Mouse (Mus musculus) retina, embryonic 14.5 days (tissue): Measurements from ENCODE around the gene Dnaaf5.
A peak's percentile ranks its signal among the peaks of the same experiment; 100 is the strongest.

Experiments used
- DNase-seq: peaks from one replicate; pipeline ENCODE4 v3.0.0-alpha.2; 2015; ENCODE audit warnings: low spot score

Dnaaf5 gene

DNA sequence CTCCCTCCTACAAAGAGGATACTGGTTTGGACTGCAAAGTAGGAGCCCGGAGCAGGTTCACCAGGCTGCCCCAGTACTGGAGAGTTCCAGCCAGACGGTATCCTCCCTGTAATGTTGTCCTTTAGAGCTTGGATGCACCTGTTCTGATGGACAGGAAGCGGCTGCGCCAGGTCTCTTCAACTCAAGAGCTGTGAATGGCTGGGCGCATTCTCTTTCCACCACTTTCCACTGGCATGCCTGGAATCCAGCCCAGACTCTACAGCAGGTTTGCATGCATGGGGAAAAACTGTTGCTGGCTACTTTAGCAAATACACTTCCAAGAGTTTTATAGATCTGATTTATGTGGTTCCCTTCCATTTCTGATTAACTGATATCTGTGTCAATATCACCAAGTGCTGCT lies 8.7 kb upstream of the Dnaaf5 start:
- DNase-seq = no peak

DNA sequence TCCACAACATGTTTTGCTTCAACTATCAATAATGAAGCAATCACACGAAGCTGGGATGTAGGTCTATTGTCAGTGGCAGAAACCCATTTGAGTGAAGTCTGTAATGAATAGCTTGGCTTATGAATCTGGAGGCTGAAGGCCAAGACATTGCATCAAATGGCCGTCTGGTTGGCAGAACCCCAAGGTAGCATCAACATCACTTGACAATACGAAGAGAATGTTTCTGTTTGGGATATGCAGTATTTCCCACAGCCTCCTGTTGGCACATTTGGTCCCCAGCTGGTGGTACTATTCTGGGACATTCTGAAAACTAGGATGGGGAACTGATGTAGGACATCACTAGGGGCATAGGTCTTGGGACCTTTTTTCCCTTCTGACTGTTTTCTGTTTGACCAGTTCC lies 6.1 kb upstream of the Dnaaf5 start:
- no peak for DNase-seq

DNA sequence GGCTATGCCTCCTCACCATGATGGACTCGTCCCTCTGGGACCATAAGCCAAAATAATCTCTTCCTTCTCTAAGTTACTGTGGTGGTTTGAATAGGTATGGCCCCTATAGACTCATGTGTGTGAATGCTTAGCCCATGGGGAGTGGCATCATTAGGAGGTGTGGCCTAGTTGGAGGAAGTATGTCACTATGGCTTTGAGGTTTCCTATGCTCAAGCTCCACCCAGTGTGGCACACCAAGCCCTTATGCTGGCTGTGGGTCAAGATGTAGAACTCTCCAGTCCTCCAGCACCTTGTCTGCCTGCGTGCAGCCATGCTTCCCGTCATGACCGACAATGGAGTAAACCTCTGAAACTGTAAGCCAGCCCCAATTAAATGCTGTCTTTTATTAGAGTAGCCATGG lies 4.3 kb upstream of the Dnaaf5 start:
- DNase-seq = no peak

DNA sequence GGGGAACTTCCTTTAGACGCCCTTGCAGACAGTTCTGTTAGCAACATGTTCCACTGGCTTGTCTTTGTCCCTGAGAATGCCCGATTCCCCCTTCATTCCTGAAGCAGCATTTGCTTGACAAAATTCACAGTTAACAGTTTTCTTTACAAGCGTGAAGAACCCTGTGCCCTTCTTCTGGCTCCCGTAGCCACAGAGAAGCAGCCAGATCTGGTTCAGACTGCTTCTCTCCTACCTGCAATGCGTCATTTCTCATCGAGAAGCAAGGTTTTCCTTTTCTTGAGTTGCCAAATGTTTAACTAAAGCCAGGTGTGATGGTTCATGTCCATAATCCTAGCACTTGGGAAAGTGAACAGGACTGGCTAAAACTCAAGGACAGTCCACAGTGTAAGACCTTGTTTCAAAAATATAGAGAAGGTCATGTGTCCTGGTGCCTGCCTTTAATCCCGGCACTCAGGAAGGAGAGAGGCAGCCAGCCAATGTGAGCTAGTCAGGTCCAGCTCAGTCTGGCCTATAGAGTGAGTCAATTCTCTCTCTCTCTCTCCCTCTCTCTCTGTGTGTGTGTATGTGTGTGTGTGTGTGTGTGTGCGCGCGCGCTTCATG lies 3.4 kb upstream of the Dnaaf5 start:
- no peak for DNase-seq

DNA sequence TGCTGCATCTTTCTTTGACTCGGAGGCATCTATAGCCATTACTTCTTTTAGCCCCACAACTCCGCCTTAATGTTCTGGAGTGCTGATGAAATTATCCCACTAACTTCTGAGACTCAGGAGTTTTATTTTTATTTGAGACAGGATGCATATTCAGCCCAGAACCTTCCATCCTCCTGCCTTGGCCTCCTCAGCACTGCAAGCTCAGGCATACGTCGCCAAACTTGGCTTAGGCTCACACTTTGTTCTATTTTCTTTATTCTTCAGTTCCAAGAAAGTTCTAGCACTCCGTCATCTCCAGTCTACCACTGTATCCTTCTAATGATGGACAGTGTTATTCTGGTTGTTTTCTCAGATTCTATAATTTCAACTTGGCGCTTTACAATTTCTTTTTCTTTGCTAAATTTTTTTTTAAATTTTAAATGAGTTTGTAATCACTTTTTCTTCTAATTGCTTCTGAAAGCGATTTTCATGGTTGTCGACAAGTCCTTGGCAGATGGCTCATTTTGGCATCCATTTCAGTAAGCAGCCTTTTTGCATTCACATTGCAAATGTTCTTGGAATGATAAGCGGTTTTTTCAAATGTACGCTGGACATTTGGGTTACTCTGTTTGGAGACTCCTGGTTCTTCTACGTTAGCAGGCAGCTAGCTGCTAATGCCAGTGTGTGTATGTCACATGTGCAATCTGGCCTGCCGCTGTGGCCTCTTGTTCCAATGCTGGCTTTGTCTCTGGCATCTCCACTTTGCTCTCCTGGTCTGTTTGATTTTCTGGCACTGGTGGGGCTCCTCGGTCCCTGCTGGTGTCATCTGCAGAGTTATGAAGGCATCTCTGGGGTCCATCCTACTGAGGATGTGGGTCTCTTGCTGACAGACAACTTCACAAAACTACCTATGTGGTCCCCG lies 2.6 kb upstream of the Dnaaf5 start:
- DNase-seq = no peak

DNA sequence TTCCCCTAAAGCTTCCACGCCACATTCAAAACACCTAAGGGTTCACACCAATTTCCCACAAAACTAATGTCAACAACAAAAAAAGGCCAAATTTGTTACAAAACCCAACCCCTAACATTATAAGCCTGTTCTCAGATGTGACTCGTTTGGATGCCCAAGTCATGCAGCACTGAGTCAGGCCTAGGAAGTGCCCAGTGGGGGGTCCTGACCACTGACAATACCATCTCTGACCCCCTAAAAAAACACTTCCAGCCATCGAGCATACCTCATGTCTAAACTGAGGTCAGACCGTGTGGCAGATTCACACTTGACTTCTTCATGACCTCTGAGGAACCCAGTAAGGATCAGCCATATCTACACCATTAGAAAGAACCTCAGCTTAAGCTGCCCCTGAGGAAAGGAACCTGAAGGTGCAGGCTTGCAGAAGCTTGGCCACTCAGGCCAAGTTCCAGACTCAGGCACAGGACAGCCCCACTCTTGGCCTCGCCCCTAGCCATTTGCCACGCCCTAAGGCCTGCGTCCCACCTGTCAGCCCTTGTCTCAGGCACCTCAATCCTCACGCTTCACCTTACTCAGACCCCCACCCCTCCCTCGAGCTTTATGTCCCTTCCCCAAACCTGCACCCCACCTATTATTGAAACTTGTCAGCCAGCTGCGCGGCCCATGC lies 884 bp upstream of the Dnaaf5 start:
- DNase-seq = no peak

DNA sequence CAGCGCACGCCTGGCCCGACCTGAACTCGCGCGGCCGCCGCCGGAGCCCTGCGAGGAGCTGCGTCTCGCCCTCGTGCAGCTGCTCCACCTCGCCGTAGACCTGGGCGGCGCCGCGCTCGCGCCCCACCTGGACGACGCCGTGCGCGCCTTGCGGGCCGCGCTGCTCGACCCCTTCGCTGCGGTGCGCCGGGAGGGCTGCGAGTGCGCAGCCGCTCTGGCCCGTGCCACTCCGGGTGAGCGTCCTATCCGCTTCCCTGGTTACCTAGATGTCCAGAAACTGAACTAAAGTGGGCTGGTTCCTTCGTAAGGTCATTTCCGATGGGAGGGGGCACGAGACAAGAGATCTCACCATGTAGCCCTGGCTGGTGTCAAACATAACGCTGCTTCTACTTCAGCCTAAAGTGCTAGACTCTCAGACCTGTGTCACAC lies 594 bp downstream of the Dnaaf5 start:
- peak; percentile 18 for DNase-seq

DNA sequence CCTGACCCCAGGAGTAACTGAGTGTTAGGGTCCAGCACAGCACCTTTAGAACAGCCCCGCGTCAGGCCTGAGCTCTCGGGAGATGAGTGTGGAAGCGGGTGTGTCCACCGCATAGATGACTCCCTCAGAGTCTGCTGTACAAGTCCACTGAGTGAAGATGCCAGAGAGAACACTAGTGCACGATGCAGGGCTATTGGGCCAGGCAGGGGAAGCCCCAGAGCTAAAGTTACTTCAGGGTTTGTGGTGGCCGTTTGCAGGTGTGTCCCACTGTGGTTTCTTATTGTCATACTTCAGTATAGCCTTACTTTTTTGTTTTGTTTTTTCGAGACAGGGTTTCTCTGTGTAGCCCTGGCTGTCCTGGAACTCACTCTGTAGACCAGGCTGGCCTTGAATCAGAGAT lies 10.9 kb downstream of the Dnaaf5 start:
- no peak for DNase-seq

DNA sequence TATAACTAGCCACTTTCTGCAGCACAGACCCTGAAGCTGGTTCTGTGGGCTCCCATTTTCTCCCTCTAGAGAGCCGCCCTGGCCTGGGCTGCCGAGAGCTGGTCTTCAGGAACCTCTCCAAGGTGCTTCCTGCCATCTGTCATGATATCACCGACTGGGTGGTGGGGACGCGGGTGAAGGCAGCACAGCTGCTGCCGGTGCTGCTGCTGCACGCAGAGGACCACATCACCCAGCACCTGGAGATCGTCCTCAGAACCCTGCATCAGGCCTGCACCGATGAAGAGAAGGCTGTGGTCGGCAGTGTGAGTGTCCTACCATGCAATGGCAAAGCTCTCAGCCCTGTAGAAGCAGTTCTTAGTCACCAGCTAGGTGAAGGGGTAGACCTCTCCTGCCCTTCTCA lies 11.6 kb downstream of the Dnaaf5 start:
- DNase-seq = no peak

DNA sequence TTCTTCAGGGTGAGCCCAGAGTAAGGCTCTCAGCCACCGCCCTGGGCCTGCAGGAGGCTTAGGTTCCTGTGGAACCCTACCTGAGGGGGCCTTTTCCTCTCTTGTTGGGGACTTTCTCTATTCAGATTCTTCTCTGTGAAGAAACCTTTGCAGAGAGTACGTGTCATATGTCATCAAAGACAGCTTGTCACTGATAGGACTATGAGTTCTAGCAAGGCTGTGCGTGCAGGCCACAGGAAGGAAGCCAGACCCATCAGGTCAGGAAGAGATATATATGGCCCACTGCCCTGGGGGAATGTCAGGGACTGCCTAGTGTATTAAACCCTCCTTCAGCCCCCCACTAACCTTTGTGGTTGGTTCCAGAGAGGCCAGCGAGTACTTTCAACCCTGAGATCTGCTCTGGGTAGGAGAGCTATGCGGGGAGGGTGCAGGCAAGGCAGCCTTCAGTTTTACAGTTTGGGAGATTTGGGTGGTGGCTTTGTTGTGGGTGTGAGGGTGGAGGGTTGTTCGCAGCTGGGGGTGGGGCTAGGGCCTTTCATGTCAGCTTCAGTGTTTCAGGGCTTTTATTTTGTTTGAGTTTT lies 16.8 kb downstream of the Dnaaf5 start:
- DNase-seq = no peak

DNA sequence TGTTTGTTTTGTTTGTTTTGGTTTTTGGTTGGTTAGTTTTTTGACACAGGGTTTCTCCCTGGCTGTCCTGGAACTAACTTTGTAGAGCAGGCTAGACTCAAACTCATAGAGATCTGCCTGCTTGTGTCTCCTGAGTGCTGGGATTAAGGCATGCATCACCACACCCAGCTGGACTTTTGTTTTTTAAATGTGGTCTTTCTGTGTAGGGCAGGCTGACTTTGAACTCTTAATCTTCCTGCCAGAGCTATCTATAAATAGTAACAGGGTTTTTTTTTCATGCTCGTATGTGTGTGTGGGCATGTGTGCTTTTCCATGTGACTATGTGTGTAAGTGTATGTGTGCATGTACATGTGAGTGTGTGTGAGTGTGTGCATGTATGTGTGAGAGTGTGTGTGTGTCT lies 17.5 kb downstream of the Dnaaf5 start:
- DNase-seq = no peak

DNA sequence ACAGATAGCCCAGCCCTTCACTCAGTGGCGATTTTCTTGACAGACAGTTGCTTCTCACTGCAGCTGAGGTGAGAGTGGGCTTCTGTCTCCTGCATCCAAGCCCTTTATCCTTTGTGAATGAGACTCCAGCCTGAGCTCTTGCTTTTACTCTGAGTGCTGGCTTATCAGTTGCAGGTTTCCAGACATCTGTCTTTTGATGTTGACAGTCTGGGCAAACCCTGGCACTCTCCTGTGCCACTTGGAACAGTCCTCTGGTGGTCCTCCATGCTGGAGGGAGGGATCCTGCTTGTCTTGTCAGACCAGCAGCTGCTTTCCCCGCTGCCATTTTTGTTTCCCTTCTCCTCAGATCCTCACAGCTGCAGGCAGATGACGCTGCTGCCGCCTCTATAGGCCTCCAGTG lies 21.9 kb downstream of the Dnaaf5 start:
- DNase-seq = no peak

DNA sequence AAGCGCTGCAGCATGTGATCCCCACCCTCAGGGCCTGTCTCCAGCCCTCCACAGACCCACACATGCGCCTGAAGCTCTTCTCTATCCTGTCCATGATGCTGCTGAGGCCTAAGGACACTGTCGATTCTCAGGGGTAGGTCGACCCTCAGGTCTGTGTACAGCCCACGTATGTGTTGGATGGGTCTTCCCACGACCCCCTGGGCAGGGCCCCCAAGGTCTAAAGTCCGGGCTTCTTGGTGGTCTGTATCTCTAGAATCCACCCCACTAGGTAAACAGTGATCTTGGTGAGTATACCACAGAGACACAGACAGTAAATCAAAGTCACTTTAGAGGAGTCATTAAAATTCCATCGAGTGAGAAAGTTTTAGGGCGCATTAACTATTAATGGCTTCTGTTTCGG lies 24.1 kb downstream of the Dnaaf5 start:
- no peak for DNase-seq

DNA sequence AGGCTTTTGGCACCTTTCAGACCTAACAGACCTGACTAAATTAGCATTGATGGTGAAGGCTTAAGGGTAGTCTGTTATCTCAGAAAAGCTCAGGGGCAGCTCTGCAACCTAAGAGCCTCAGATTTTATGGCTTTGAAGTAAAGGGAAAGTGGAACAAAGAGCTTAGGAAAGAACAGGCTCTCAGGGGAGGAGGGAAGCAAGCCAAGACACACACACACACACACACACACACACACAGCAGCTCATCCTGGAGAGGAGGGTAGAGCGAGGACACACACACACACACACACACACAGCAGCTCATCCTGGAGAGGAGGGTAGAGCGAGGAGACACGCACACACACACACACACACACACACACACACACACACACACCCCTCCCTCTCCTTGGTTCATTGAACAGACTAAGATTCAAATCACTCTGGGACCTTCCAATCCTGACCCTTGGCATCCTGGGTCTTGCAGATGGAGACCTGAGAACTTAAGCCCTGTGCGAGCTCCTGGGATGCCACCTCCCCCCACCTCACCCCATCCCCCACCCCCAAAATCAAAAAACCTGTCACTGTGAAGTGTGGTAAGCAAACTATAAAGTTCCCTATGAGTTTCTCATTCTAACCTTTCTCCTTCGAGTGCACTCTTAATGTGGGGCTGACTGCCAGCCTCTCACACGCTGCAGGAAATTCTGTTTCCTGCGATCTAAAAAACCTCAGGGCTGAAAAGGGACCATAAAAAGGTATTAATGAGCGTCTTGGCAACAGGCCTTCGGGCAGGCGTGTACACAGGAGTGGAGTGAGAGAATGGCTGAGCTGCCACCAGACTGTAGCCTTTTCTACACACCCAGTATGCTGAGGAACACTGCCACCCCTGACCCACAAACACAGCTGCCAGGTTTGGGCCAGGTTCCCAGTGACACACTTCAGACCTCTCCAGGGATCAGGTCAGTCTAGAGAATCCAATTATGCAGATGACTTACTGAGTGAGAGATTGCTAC lies 24.8 kb downstream of the Dnaaf5 start:
- peak; percentile 9 for DNase-seq

DNA sequence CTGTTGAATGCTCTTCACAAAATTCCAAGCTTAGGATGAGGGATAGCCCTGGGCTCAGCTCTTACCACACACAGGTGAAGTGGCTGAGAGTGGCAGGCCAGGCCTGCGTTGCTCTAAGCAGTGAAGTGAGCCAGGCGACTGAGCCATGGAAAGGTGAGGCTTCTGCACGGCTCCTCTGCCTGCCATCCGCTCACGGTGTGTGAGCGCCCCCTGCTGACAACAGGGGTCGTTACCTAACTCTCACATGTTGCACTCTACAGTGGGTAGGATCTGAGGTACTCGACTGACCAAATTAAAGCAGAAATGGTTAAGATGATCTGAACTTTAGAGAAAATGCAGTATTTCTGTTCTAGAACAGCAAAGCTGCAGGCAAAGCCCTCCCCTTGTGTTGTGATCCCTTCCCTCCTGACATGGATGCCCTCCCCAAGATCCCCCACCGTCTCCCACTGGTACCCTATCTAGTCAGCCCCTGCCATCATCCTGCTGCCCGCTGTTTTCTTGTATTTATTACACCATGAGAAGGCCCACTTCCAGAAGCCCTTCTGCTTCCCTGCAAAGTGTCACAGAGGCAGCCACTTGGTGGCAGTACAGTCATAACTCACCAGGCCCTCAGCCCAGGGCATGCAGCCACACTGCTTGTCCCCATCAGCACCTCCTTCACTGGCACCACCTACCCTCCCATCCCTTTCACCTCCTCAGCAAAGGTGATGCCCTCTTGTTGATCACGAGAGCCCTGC lies 29.0 kb downstream of the Dnaaf5 start:
- peak; percentile 85 for DNase-seq

DNA sequence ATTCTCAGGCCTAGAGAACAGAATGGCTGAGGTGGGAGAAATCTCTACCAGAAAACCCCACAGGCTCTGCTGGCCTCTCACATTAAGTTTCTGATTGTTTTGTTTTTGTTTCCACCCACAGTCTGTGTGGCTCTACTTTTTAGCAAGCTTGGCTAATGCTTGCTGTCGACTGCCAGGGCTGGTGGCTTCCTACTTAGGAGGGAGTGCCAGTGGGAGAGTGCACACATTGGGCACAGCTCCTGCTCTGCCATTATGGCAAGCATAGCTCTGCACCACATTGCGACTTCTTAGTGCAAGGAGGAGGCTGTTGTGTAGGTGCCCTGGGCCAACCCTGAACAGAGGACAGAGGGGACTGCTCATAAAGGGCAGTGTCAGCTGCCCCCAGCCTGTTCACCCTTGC lies 33.1 kb downstream of the Dnaaf5 start:
- no peak for DNase-seq

DNA sequence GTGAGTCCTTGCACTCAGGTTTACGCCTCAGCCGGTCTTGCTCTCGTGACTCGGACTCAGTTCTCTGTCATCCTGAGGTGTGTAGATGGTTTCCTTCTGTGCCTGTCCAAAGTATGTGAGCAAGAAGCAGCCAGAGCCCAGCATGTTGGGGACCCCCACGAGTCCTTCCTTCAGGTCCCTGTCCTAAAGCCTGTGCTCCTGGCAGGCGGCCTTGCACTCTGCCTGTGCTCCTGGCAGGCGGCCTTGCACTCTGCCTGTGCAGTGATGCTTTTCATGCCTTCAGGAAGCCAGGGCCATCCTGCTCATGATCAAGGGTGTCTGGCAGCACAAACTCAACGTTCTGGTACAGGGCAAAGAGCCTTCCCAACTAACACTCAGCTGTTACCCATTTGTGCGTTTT lies 33.6 kb downstream of the Dnaaf5 start:
- DNase-seq = no peak

DNA sequence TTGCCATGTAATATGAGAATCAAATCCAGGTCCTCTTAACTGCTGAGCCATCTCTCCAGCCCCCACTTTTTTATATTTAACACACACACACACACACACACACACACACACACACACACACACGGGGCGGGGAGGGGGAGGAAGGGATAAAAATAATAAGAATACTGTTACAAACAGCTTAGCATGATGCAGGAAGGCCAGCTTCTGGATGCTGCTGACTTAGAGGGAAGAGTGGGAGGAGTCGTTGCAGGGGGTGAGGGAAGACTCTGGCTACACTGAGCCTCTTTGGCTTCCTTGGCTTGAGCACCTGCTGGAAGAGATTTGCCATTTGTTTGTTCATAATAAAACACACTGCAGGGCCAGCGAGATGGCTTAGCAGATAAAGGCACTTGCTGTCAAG lies 34.9 kb downstream of the Dnaaf5 start:
- DNase-seq = no peak

DNA sequence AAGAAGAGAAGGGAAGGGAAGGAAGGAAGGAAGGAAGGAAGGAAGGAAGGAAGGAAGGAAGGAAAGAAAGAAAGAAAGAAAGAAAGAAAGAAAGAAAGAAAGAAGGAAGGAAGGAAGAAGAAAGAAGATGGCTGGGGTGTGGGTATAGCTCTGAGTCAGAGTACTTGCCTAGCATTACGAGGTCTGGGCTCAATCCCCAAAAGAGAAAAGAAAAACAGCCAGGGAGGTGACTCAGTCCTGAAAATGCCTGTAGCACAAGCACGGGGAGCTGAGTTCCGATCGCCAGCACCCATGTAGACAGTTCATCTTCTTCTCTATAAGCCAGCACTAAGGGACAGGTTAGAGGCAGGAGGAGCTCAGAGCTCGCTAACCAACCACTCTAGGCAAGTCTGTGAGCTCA lies 39.7 kb downstream of the Dnaaf5 start:
- no peak for DNase-seq

DNA sequence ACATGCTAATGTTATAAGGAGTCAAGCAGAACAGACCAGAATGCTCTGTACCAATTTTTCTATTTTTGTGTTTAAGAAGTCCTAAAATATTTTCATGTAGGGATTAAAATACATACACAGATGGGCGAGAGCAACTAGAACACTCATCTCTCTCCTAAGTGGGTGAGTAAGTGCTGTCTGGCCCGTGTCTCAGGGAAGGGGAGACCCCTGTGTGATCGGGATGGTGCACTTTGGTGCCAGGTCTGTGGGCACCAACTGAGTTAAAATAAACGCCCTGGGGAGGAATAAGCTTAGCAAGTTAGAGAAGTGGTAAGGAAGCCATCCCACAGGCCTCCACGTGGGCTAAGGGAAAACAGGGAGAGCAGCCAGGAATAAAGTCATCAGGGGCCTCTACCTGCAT lies 40.9 kb downstream of the Dnaaf5 start:
- no peak for DNase-seq

DNA sequence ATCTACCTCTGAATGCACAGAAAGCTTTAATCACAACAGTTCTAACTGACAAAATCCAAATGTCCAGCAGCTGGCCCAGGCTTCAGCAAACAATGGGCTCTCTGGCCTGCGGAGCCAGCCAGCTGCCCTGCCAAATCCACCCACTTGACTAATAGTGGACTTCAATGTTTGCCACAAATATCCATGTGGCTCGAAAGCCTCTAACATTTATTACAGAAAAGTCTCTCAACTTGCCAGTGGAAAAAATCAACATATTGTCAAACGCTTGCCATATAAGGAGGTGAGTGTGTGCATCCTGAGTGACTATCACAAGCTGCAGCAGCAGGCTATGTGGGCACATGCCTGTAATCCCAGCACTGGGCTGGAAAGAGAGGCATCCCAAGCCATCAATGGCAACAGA lies 48.8 kb downstream of the Dnaaf5 start:
- DNase-seq = no peak
